ENCODE assay signal across 27 mouse cellular contexts in the genomic region with DNA sequence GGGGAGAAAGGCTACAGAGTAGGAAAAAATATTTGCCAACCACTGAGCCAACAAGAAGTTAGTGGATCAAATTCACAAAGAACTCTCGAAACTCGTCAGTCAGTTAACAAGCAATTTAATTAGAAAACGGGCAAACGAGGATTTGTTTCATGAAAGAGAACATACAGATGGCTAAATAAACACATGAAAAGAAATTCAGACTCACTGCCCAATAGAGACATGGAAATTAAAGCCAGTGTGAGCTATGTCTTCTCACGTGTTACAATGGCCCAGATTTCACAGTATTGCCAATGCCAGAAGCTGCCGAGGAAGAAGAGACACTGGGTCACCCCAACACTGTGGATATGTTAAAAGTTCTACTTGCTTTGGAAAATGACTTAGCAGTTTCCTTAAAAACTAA.
"Had no signal": no experiment of that assay in that cellular context is flagged by ENCODE, and none has a peak within 500 bp of the region (broad histone marks: within the 10 kb centered on the region; RNA-seq: fewer than 3 reads in every experiment).

No protein-coding gene starts in this region.

- ATAC-seq: hindbrain, embryonic 16.5 days; inflammation-experienced regulatory T-cells, adult 6 months; intestine, embryonic 15.5 days; intestine, postnatal 0 days; liver, embryonic 12.5 days had no signal

- H3K27ac ChIP-seq: gastrocnemius, adult 2 months; heart, embryonic 10.5 days; hindbrain, embryonic 10.5 days; hindbrain, embryonic 12.5 days; hindbrain, embryonic 14.5 days; intestine, embryonic 15.5 days; layer of hippocampus, adult 2 months; left cerebral cortex, adult 2 months; limb, embryonic 10.5 days; limb, embryonic 12.5 days; liver, embryonic 12.5 days; liver, embryonic 14.5 days had no signal

- H3K36me3 ChIP-seq: hindbrain, embryonic 12.5 days; intestine, embryonic 15.5 days; liver, embryonic 12.5 days had no signal

- DNase-seq: gastrocnemius, adult 2 months; gastrocnemius, postnatal 10 days; gastrocnemius, postnatal 25 days; heart, adult 18-20 months; heart, postnatal 10 days; heart, postnatal 4 days; kidney, adult 18-20 months; kidney, adult 8-10 months; kidney, postnatal 10 days; kidney, postnatal 25 days; kidney, postnatal 4 days; liver had no signal

- H3K4me3 ChIP-seq: gastrocnemius, adult 2 months; heart, embryonic 10.5 days; heart, embryonic 12.5 days; hindbrain, embryonic 10.5 days; hindbrain, embryonic 12.5 days; intestine, embryonic 15.5 days; layer of hippocampus, adult 2 months; left cerebral cortex, adult 2 months; limb, embryonic 10.5 days; limb, embryonic 12.5 days; liver, embryonic 12.5 days had no signal

- H3K27me3 ChIP-seq: heart, embryonic 12.5 days; hindbrain, embryonic 12.5 days; intestine, embryonic 15.5 days; limb, embryonic 12.5 days; liver, embryonic 12.5 days had no signal

- H3K9ac ChIP-seq: heart, embryonic 12.5 days; hindbrain, embryonic 12.5 days; hindbrain, embryonic 14.5 days; intestine, embryonic 15.5 days; limb, embryonic 12.5 days; liver, embryonic 12.5 days; liver, embryonic 14.5 days had no signal

- H3K9me3 ChIP-seq: heart, embryonic 10.5 days; intestine, embryonic 15.5 days; limb, embryonic 10.5 days had no signal

- H3K4me2 ChIP-seq: heart, embryonic 12.5 days; hindbrain, embryonic 12.5 days; hindbrain, embryonic 14.5 days; intestine, embryonic 15.5 days; limb, embryonic 12.5 days; liver, embryonic 12.5 days had no signal
